Mouse (Mus musculus) brain, embryonic 14.5 days (tissue): ENCODE data around the gene Tgfbr1. TPM values are rescaled to one million over a fixed set of nuclear protein-coding genes. Genes with fewer than 3 reads are reported as not detected.

ENCODE experiments used
- DNase-seq: peaks from one replicate; pipeline ENCODE4 v3.0.0-alpha.2; 2011; ENCODE audit warnings: low read depth
- CTCF ChIP-seq: fragments of 200-500 bp; IDR thresholded peaks from 2 replicates; pipeline ENCODE4 v1.5.1; 2012; ENCODE audit warnings: inconsistent platforms, mild to moderate bottlenecking, moderate library complexity, borderline replicate concordance; ENCODE audit not compliant: insufficient read depth, insufficient read length; ENCODE audit errors: extremely low read depth
- POLR2A ChIP-seq: fragments of 200-500 bp; IDR thresholded peaks from 2 replicates; pipeline ENCODE4 v1.6.1; 2012; ENCODE audit warnings: mild to moderate bottlenecking, inconsistent platforms, borderline replicate concordance; ENCODE audit not compliant: poor library complexity, insufficient read depth, insufficient read length, severe bottlenecking; ENCODE audit errors: extremely low read depth
- polyA plus RNA-seq: library from polyadenylated mRNA; depleted of rRNA; stranded (reverse); fragments of >200 nt; gene quantifications from 2 replicates; pipeline ENCODE4 v1.2.3, GENCODE M21; 2012; rRNA removed

Gene Tgfbr1
- 42.0 and 44.8 TPM in 2 replicates for polyA plus RNA-seq

DNA sequence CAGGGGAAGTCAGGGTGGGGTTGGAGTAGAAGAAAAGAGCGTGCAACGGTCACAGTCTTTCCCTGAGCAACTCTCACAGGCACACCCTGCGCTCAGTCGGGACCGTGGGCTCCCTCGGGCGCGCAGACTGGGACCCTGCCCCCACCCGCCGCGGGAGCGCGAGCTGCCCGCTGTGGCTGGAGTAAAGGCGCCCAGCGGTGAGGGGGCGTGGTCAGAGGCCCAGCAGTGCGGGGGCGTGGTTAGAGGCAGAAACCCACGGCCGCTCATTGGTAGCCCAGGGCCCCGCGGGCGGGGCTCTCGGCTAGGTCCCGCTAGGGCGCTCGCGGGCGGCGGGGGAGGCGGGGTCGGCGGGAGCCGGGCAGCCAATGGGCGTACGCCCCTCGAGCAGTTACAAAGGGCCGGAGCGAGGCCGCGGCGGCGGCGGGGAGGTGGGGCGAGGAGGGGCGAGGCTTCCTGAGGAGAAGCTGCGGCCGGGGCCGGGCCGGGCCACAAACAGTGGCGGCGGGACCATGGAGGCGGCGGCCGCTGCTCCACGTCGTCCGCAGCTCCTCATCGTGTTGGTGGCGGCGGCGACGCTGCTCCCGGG, at the start of gene Tgfbr1:
Gene Tgfbr1 (plus strand): TSS at position 420 of the 586 bp plus-strand sequence.
- TF ChIP-seq CTCF (no peak), POLR2A (peak; percentile 98)
- DNase-seq, result peak; percentile 98

DNA sequence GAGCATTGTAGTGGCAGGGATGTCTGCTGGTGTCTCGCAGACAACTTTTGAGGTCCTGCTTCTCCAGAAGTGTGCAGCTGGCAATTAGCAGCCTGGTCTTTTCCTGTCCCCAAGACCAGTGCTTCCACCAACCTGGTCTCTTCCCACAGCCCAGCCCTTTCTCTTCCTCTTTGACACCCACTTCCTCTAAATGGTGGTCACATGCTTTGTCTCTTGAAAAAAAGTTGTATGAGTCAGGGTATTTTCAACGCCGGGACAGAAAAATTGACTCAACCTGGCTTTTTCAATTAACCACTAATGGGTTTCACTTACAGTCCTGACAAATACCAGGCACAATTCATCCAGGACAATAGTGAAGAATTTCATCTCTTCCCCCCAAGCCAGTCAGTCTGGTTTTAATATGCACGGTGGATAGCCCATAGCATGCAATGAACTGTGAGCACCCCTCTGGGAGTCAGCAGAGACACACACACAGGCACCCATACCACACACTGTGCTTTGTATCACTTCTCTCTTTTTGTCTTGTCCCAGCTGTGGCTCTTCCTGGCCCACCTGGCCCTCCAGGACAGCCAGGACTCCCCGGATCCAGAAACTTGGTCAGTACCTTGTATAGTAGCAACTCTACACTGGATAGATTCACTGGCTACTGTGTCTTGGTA, 49.6 kb upstream of the Tgfbr1 start:
- no peak for DNase-seq
- TF ChIP-seq POLR2A (no peak), CTCF (no peak)

DNA sequence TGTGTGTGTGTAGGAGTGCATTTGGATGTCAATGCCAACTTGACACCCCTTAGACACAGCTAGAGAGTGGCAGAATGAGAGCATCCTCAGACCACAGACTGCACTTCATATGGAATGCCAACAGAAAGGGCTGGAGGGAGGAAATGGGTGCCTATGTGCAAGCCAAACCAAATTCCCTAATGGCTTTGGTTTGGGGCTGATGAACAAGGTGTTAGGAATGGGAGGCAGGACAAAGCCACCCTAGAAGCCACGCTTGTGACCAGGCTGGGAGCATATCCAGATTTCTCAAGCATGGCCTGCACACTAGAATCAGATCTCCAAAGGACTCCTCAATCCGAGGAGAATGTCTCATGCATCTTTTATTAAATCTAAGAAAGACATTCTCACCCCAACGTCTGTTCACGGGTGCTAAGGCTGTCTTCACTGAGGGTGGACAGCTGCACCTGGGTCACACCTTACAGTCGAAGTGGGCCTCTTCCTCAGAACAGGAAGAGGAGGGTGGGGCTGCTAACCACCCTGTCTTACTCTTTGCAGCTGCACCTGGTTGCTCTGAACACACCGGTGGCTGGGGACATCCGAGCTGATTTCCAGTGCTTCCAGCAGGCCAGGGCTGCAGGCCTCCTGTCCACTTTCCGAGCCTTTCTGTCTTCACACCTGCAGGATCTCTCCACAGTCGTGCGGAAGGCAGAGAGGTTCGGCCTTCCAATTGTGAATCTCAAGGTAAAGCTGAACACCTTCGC, 43.0 kb upstream of the Tgfbr1 start:
- no peak for DNase-seq
- TF ChIP-seq POLR2A, result no peak
- TF ChIP-seq CTCF, result no peak

DNA sequence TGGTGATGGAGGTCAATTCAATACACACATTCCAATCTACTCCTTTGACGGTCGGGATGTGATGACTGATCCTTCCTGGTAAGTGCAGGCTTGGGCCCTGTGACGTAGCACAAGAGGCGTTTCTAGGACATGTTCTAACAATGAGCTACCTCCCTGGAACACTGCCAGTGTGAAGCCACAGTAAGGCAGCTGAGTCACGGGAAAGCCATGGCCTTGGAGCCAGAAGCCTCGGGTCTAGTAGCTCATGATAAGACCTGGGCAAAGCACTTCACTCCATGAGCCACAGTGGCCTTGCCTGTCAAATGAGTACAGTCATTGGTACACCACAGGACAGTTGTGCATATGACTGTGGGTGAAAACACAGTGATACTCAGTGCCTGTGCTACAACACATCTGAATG, 42.2 kb upstream of the Tgfbr1 start:
- no peak for DNase-seq
- no peak for TF ChIP-seq POLR2A
- no peak for TF ChIP-seq CTCF

DNA sequence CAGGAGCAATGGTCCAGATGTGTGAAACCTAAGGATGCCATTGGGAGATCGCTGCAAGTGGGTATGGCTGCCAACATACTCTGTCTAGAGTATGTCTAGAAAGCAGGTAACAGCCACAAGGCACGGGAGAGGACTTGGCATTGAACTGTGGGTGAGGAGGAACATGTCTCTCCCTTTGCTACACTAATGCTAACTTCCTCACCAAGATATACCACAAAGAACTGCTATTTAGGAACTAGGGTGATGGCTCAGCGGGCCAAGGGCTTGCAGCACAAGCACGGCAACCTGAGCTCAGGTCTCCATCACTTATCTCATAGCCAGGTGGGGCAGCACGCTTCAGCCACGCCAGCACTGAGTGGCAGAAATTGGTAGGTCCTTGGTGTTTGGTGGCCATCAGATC, 41.6 kb upstream of the Tgfbr1 start:
- TF ChIP-seq POLR2A (no peak), CTCF (no peak)
- no peak for DNase-seq

DNA sequence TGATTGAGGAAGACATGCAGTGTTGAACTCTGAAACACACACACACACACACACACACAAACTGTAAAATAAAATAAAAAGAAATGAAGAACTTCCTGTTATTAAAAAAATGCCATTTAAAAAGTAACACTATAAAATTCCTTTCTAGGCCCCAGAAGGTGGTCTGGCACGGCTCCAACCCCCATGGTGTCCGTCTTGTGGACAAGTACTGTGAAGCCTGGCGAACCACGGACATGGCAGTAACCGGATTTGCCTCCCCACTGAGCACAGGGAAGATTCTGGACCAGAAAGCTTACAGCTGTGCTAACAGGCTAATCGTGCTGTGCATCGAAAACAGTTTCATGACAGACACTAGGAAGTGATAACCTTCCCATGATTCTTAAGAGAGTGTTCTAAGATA, 41.1 kb upstream of the Tgfbr1 start:
- peak; percentile 26 for DNase-seq
- TF ChIP-seq POLR2A (no peak), CTCF (no peak)

DNA sequence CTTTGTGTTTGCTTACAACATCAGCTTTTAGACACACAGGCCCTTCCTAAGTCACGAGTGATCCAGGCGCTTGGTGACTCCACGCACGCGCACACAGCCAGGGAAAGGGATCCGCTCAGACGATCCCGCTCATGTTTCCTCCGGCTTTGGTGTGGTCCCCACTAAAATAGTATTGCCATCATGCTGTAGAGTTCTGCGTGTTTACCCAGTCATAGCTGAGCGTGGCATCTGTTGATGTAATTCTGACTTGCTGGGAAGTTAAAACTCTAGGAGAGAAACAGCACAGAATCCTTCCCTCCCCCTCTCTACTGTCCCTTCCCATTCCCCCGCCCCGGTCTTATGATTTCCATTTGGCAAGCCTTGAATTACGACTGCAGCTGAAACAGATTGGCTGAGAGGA, 40.3 kb upstream of the Tgfbr1 start:
- peak; percentile 51 for DNase-seq
- TF ChIP-seq CTCF (no peak), POLR2A (no peak)

DNA sequence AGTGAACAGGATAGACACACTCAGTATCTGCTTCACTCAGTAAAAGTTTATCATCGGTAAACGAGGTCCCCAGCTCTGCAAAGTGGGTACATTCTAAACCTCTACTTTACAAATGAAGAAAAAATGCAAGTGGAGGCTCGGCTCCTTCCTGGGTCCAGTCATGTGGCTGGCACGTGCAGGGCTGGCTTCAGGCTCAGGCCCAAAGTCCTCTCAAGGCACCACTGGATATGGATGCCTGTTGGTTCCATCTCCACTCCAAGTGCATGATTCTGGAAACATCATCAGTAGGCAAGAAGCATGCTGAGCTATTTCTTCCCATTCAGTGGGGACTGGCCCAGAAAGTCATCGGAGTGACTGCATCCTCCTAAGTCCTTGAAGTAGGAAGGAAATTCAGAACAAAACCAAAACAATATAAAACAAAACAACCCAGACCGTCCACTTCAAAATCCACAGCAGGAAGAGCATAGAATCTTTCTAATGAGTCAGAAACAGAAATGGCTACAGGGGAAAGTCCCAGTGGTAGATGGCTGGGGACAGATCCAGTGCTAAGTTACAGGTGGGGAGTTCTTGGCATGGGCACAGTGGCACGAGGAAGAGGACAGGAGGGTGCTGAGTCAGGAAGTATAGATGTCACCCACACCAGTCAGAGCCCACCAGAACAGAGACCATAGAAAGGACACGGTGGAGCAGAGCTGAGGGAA, 39.2 kb upstream of the Tgfbr1 start:
- TF ChIP-seq POLR2A (no peak), CTCF (no peak)

DNA sequence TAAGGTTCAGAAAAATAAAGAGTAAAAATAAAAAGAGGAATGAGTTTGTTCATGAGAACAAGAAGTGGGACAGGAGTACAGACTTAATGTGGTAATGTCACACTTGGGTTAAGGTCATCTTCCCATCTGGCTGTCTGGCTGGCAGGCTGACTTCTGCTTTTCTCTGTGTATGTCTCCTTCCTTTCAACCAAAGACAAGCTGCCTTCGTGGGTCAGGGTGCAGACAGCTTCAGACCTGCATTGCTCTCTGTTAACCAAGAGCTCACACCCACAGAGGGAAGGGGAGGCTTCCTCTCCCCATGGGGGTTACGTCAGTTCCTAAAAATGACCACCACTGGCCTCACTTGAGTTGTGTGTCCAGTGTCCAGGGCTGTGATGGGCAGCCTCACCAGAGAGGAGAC, 37.6 kb upstream of the Tgfbr1 start:
- DNase-seq, result no peak

More for the DNA sequence above, 39.2 kb upstream of the Tgfbr1 start:
- DNase-seq, result no peak

DNA sequence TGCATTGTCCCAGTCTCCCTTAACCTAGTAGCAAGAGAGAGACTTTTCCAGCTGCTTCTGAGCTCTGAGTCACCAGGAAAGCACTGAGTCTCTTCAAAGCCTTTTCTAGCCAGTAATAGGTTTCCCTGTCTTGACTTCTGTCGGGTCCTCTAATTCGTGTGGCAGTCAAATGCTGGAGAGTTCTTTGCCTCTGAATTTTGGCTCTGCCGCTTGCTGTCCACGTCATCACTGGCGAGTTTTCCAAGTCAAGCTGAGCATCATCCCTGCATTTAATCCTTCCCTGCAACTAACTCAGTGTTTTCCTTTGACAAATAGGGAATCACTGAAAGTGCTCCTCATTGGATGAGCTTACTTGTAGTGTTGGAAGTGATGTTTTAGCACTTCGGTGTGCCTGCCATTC, 36.6 kb upstream of the Tgfbr1 start:
- TF ChIP-seq POLR2A (no peak), CTCF (no peak)
- DNase-seq, result no peak

More for the DNA sequence above, 37.6 kb upstream of the Tgfbr1 start:
- TF ChIP-seq POLR2A (no peak), CTCF (no peak)

DNA sequence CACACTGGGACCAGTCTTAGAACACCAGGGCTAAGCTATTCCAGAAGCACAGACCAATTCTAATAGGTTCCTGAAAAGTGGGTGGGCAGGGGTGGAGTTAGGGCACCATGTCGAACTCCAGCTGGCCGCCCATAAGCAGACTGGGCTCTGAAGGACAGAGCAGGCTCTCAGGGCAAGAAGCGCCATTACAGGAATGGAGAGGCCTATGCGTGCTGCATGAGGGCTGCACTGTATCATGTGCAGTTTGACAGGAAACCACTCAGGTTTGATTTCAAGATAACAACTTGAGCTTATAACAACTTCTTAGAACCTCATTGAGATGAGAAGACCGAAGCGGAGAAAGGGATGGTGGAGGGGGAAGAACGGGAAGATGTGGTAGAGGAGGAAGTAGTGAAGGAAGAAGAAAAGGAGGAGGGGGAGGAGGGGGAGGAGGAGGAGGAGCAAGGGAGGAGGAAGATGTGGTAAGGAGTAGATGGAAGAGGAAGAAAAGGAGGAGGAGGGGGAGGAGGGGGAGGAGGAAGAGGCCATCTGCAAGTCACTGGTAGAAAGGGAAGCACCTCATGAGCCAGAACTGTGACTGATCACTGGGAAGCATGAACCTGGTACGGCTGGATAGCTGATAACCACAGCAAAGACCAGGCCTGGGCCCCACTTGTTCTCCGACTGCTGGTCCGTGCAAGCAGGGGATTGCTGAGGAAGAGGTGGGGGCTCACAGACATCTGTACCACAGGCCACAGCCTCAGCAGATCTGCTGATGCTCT, 33.3 kb upstream of the Tgfbr1 start:
- TF ChIP-seq CTCF (no peak), POLR2A (no peak)
- no peak for DNase-seq

DNA sequence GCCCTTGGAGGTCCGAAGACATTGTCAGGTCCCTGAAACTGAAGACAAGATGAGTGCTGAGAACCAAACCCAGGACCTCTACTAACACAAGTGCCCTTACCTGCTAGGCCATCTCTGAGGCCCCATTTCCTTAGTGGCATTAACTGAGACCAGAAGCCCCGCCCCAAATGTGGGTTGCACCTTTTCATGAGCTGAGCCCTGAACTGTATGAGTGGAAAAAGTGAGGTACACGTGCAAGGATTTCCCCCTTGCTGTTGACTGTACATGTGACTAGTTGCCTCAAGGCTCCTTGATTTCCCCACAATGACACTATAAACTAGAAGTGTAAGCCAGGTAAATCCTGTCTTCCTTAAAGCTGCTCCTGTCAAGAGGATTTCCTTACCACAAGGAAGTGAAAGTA, 30.7 kb upstream of the Tgfbr1 start:
- TF ChIP-seq POLR2A, result no peak
- TF ChIP-seq CTCF, result no peak
- DNase-seq, result no peak
